Mouse (Mus musculus): ENCODE results near the gene Ctdspl. TPM values are rescaled to one million over a fixed set of nuclear protein-coding genes. Genes with fewer than 3 reads are reported as not detected.

Ctdspl gene
- polyA plus RNA-seq, 1 experiment from 2014 or later = 10.4 TPM

DNA sequence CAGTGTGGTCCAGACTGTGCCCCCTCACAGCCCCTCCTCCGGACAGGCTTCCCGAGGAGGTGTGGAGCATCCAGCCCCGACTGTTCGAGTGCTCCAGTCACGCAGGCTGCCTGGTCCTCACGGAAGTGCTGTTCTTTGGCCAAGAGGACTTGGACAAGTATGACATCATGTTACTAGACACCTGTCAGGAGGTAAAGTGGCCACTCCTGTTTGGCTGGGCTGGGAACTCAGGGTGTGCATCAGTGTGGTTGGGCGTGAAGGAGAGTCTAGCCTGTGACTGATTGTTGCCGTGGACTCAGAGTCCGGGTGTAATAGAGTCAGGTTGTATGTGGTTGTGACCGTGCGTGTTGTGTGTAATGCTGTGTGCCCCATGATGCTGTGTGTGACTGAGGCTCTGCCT lies 142.0 kb downstream of the Ctdspl start:
- Histone ChIP-seq H3K4me3 (ENCODE audit: control insufficient read depth in 1 of 2, insufficient read depth in 1 of 2, low read depth in 1 of 2, low read length in 2 of 2) (no peak overlapping the region), H3K4me1 (ENCODE audit: control insufficient read depth in 2 of 2, insufficient read depth in 2 of 2, low read length in 2 of 2) (peaks cover 4 to 10% of the 10 kb centered on the region in 2 experiments), H3K27me3 (ENCODE audit: control insufficient read depth, insufficient read depth, low read length) (no peaks in the 10 kb centered on the region), H3K36me3 (ENCODE audit: control insufficient read depth, insufficient read depth, low read length) (peaks cover 22% of the 10 kb centered on the region), H3K27ac (replicated peaks in 1 of 2; ENCODE audit: control insufficient read depth in 1 of 2, insufficient read depth in 1 of 2, low read depth in 2 of 2, low read length in 2 of 2) (no peak overlapping the region), H3K9me3 (ENCODE audit: control insufficient read depth, low read length) (no peaks in the 10 kb centered on the region), H3K4me2 (ENCODE audit: low read length) (no peak overlapping the region), H3K9ac (ENCODE audit: low read length) (no peak overlapping the region)
- whole genome bisulfite sequencing = 75% methylated on average over 11 of the region's 11 CpGs
- ATAC-seq (ENCODE audit: insufficient number of reproducible peaks, insufficient read depth, low FRiP score, low read depth) = no peak

DNA sequence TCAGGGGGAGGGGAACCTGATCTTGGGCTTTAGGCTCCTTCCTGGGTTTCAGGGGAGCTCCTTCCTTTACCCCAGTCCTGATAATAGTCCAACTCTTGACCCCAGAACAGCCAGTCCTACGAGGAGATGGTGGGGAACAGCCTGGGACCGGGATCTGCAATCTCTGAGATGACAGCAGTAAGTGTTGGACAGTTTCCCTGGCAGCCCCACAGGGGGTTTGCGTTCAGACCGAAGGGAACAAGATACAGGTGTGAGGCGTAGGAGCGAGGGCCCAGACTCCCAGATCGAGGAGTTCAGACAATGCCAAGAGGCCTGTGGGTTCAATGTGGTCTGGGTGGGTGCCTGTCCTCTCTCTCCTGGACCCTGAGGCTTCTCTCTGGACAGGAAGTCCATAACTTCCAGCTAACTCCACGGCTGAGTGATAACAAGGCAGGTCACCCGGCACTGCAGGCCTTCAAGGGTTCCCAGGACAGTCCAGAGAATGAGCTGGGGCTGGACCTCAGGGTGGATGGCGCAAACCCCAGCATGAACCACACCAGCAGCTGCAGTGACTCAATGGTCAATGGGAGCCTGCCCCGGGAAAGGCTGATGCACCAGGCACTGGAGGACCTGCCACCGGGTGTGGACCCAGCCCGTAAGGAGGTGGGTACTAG lies 144.0 kb downstream of the Ctdspl start:
- Histone ChIP-seq H3K4me2 (ENCODE audit: low read length) (no peak overlapping the region), H3K4me1 (ENCODE audit: control insufficient read depth in 2 of 2, insufficient read depth in 2 of 2, low read length in 2 of 2) (peaks cover 9 to 12% of the 10 kb centered on the region in 2 experiments), H3K9me3 (ENCODE audit: control insufficient read depth, low read length) (no peaks in the 10 kb centered on the region), H3K4me3 (ENCODE audit: control insufficient read depth in 1 of 2, insufficient read depth in 1 of 2, low read depth in 1 of 2, low read length in 2 of 2) (no peak overlapping the region), H3K27me3 (ENCODE audit: control insufficient read depth, insufficient read depth, low read length) (no peaks in the 10 kb centered on the region), H3K9ac (ENCODE audit: low read length) (no peak overlapping the region), H3K27ac (replicated peaks in 1 of 2; ENCODE audit: control insufficient read depth in 1 of 2, insufficient read depth in 1 of 2, low read depth in 2 of 2, low read length in 2 of 2) (no peak overlapping the region), H3K36me3 (ENCODE audit: control insufficient read depth, insufficient read depth, low read length) (peaks cover 40% of the 10 kb centered on the region)
- 58% methylated on average over 13 of the region's 13 CpGs for WGBS
- ATAC-seq (ENCODE audit: insufficient number of reproducible peaks, insufficient read depth, low FRiP score, low read depth) = no peak

DNA sequence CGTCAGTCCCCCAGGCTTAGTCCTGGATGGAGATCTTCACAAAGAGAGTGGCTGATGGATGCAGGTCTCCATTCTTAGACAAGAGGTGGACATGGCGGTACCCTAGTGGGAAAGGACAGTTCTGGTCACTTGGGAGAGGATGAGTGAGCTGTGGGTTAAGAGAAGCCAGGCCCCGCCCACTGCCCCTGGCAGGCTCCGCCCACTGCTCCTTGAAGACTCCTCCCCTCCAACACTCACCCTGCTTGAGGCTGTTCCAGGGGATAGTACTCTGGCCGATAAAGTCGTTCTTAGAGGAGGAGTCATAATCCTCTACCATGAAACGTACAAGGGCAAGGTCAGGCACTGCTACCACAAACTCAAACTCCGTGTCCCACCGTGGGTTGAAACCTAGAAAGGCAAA lies 145.5 kb downstream of the Ctdspl start:
- H3K4me2 ChIP-seq (ENCODE audit: low read length) = no peak overlapping the region

DNA sequence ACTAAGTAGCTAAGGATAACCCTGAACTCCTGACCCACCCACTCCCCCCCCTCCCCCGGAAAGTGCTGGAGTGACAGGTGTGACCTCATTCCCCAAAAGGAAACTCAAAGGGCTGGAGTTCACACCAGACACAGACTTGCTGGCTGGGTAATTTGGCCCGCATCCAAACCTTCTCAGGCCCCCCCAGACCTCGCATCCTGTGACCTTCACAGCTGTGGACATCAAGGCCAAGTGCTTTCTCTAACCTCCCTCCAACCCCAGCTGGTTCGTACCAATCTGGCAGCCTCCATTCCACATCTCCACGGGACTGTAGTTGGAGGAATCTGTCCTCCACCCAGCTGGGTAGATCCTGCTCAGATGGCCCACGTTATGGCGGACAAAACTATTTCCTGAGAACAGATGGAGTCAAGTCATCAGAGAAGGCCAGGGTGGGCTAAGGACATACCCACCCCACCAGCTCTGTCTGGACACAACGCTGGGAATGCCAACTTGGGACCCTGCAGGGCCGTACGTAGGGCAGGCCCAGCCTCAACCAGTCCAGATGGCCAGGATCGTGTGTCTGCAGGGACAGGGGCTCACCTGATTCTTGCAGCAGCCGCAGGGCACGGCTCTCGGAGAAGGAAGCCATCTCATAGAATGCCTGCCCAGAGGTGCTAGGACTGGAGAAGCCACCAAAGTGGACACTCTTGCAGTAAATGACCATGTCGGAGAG lies 147.1 kb downstream of the Ctdspl start:
- H3K4me2 ChIP-seq (ENCODE audit: low read length) = no peak overlapping the region
- no peak overlapping the region for H3K4me3 ChIP-seq (ENCODE audit: control insufficient read depth in 1 of 2, insufficient read depth in 1 of 2, low read depth in 1 of 2, low read length in 2 of 2)
- ATAC-seq (ENCODE audit: insufficient number of reproducible peaks, insufficient read depth, low FRiP score, low read depth) = no peak
- peaks cover 59% of the 10 kb centered on the region for H3K36me3 ChIP-seq (ENCODE audit: control insufficient read depth, insufficient read depth, low read length)
- H3K9me3 ChIP-seq (ENCODE audit: control insufficient read depth, low read length) = no peaks in the 10 kb centered on the region
- peak overlapping the region; percentile 2 to 28; a peak in 2 of 4 replicates for H3K27ac ChIP-seq (replicated peaks in 1 of 2; ENCODE audit: control insufficient read depth in 1 of 2, insufficient read depth in 1 of 2, low read depth in 2 of 2, low read length in 2 of 2)
- H3K4me1 ChIP-seq (ENCODE audit: control insufficient read depth in 2 of 2, insufficient read depth in 2 of 2, low read length in 2 of 2) = peaks cover 12 to 14% of the 10 kb centered on the region in 2 experiments
- H3K9ac ChIP-seq (ENCODE audit: low read length) = 0 out of 2 replicates have a peak overlapping the region, but pooled peaks have one; percentile 11
- 66% methylated on average over 15 of the region's 15 CpGs for WGBS
- H3K27me3 ChIP-seq (ENCODE audit: control insufficient read depth, insufficient read depth, low read length) = no peaks in the 10 kb centered on the region

More for the DNA sequence above, 145.5 kb downstream of the Ctdspl start:
- Histone ChIP-seq H3K9ac (ENCODE audit: low read length) (no peak overlapping the region), H3K9me3 (ENCODE audit: control insufficient read depth, low read length) (no peaks in the 10 kb centered on the region), H3K4me3 (ENCODE audit: control insufficient read depth in 1 of 2, insufficient read depth in 1 of 2, low read depth in 1 of 2, low read length in 2 of 2) (no peak overlapping the region), H3K4me1 (ENCODE audit: control insufficient read depth in 2 of 2, insufficient read depth in 2 of 2, low read length in 2 of 2) (peaks cover 12 to 14% of the 10 kb centered on the region in 2 experiments), H3K36me3 (ENCODE audit: control insufficient read depth, insufficient read depth, low read length) (peaks cover 50% of the 10 kb centered on the region), H3K27ac (replicated peaks in 1 of 2; ENCODE audit: control insufficient read depth in 1 of 2, insufficient read depth in 1 of 2, low read depth in 2 of 2, low read length in 2 of 2) (no peak overlapping the region), H3K27me3 (ENCODE audit: control insufficient read depth, insufficient read depth, low read length) (no peaks in the 10 kb centered on the region)
- WGBS = 75% methylated on average over 9 of the region's 9 CpGs
- ATAC-seq (ENCODE audit: insufficient number of reproducible peaks, insufficient read depth, low FRiP score, low read depth) = no peak

DNA sequence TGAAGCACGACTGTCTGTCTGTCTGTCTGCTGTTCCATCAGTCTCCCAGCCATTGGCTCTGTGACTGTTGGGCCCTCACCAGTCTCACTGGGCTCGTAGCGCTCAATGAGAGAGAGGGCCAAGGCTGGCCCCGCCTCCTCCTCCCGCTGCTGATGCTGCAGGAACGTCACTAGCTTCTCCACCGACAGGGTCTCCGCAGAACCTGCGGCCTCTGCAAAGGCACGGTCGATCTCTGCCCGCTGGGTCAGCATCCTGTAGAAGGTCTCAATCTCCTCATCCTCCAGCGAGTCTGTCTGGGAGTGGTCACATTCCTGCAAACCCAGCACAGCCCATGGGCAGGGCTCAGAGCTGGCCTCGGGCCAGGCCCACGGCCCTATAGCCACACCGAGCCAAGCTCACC lies 149.4 kb downstream of the Ctdspl start:
- H3K4me1 ChIP-seq (ENCODE audit: control insufficient read depth in 2 of 2, insufficient read depth in 2 of 2, low read length in 2 of 2) = peaks cover 6 to 11% of the 10 kb centered on the region in 2 experiments
- no peak overlapping the region for H3K27ac ChIP-seq (replicated peaks in 1 of 2; ENCODE audit: control insufficient read depth in 1 of 2, insufficient read depth in 1 of 2, low read depth in 2 of 2, low read length in 2 of 2)
- H3K4me2 ChIP-seq (ENCODE audit: low read length) = no peak overlapping the region
- H3K9me3 ChIP-seq (ENCODE audit: control insufficient read depth, low read length) = no peaks in the 10 kb centered on the region
- H3K36me3 ChIP-seq (ENCODE audit: control insufficient read depth, insufficient read depth, low read length) = peaks cover 80% of the 10 kb centered on the region
- no peak overlapping the region for H3K4me3 ChIP-seq (ENCODE audit: control insufficient read depth in 1 of 2, insufficient read depth in 1 of 2, low read depth in 1 of 2, low read length in 2 of 2)
- H3K27me3 ChIP-seq (ENCODE audit: control insufficient read depth, insufficient read depth, low read length) = no peaks in the 10 kb centered on the region
- ATAC-seq (ENCODE audit: insufficient number of reproducible peaks, insufficient read depth, low FRiP score, low read depth) = peak; percentile 48; the same call in 1 of the 2 replicates
- 51% methylated on average over 16 of the region's 16 CpGs for whole genome bisulfite sequencing
- no peak overlapping the region for H3K9ac ChIP-seq (ENCODE audit: low read length)

DNA sequence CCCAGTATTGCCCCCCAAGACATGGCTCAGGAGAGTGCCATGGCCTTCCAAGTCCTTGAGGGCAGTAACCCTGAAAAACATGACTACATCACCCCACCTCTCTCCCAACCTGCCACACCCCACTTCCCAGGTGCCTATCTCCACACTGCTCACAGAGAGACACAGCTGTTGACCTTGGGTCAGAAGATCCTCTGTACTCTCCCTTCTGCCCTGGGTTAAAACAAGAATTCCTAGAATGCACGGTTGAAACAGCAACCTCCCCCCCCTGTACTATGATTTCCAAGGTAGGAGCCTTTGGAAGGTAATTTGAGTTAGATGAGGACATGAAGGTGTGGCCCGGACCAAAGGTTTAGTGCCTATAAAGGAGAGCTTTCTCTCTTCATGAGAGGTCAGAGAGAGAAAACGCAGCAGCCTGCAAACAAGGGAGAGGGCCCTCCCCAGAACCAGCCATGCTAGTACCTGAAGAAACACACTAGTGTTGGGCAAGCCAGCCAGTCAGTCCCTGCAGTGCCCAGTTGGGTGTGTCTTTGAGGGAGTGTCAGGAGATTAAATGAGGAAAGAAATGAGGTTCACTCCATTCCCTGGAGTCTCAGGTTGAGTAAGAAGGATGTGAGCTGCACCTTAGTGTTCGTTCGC lies 153.9 kb downstream of the Ctdspl start:
- 76% methylated on average over 5 of the region's 5 CpGs for WGBS
- peaks cover 60% of the 10 kb centered on the region for H3K36me3 ChIP-seq (ENCODE audit: control insufficient read depth, insufficient read depth, low read length)
- H3K9me3 ChIP-seq (ENCODE audit: control insufficient read depth, low read length) = no peaks in the 10 kb centered on the region
- no peak for ATAC-seq (ENCODE audit: insufficient number of reproducible peaks, insufficient read depth, low FRiP score, low read depth)
- H3K9ac ChIP-seq (ENCODE audit: low read length) = no peak overlapping the region
- no peaks in the 10 kb centered on the region for H3K27me3 ChIP-seq (ENCODE audit: control insufficient read depth, insufficient read depth, low read length)
- H3K27ac ChIP-seq (replicated peaks in 1 of 2; ENCODE audit: control insufficient read depth in 1 of 2, insufficient read depth in 1 of 2, low read depth in 2 of 2, low read length in 2 of 2) = no peak overlapping the region
- H3K4me1 ChIP-seq (ENCODE audit: control insufficient read depth in 2 of 2, insufficient read depth in 2 of 2, low read length in 2 of 2) = peaks cover 14 to 26% of the 10 kb centered on the region in 2 experiments
- no peak overlapping the region for H3K4me3 ChIP-seq (ENCODE audit: control insufficient read depth in 1 of 2, insufficient read depth in 1 of 2, low read depth in 1 of 2, low read length in 2 of 2)
- no peak overlapping the region for H3K4me2 ChIP-seq (ENCODE audit: low read length)

DNA sequence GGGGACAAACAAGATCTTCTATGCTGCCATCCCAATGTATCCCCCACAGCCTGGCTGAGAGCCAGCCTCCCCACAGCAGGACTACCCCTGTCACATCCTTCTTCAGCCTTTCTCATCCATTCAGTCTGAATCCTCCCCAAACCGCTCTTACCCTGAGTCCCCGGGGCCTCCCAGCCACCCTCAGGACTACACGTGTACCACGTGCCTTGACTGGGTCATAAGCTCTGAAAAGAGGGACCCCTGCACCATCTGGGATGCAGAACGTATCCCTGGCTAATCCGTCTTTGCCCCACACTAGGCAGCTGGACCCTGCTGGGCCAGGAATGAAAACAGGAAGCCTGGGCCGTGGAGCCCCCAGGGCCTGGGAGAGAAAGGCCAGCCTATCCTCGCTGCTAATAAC lies 155.8 kb downstream of the Ctdspl start:
- no peaks in the 10 kb centered on the region for H3K9me3 ChIP-seq (ENCODE audit: control insufficient read depth, low read length)
- H3K36me3 ChIP-seq (ENCODE audit: control insufficient read depth, insufficient read depth, low read length) = peaks cover 50% of the 10 kb centered on the region
- H3K4me1 ChIP-seq (ENCODE audit: control insufficient read depth in 2 of 2, insufficient read depth in 2 of 2, low read length in 2 of 2) = peaks cover 29 to 39% of the 10 kb centered on the region in 2 experiments
- H3K4me3 ChIP-seq (ENCODE audit: control insufficient read depth in 1 of 2, insufficient read depth in 1 of 2, low read depth in 1 of 2, low read length in 2 of 2) = no peak overlapping the region
- no peak overlapping the region for H3K9ac ChIP-seq (ENCODE audit: low read length)
- no peaks in the 10 kb centered on the region for H3K27me3 ChIP-seq (ENCODE audit: control insufficient read depth, insufficient read depth, low read length)
- no peak overlapping the region for H3K4me2 ChIP-seq (ENCODE audit: low read length)
- no peak for ATAC-seq (ENCODE audit: insufficient number of reproducible peaks, insufficient read depth, low FRiP score, low read depth)
- WGBS = 37% methylated on average over 8 of the region's 8 CpGs
- peak overlapping the region; percentile 51 to 62; a peak in 3 of 4 replicates for H3K27ac ChIP-seq (replicated peaks in 1 of 2; ENCODE audit: control insufficient read depth in 1 of 2, insufficient read depth in 1 of 2, low read depth in 2 of 2, low read length in 2 of 2)

Measured in heart, embryonic 14.5 days (tissue).